23 mouse cellular contexts compared by ENCODE assay signal in the genomic region with DNA sequence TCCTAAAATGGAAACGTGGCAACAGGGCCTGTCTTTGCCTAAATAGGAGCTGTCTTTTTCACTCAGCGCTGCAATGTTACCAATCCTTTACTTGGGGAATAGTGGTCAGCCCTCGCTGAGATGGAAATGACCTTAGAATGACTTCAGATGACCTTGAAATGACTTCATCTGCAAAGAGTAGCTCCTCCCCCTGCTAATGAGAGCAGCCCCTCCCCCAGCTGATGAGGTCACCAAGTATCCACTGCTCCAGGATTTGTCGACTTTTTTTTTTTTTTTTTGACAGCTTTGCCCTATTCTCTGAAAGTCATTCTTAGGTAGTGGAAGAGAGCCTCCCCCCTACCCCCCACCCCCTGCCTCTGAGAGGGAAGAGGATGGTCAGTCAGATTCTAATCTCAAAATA. TPM values are rescaled to one million over a fixed set of nuclear protein-coding genes. Genes with fewer than 3 reads are reported as not detected.
DNase-seq lines count a peak whose midpoint lies in the region; ATAC-seq lines count a peak whose summit lies in the region.
"Had no signal": no experiment of that assay in that cellular context is flagged by ENCODE, and none has a peak within 500 bp of the region (broad histone marks: within the 10 kb centered on the region; RNA-seq: fewer than 3 reads in every experiment).

No protein-coding gene starts in this region.

- H3K9me3 ChIP-seq in forebrain, embryonic 15.5 days: no peaks in the 10 kb centered on the region
- H3K9me3 ChIP-seq in midbrain, embryonic 16.5 days (replicated peaks; ENCODE audit: control insufficient read depth, low read length, poor library complexity, severe bottlenecking): no peaks in the 10 kb centered on the region
- H3K9me3 ChIP-seq in kidney, embryonic 16.5 days (ENCODE audit: low read length): no peaks in the 10 kb centered on the region
- H3K9me3 ChIP-seq: embryonic facial prominence, embryonic 15.5 days; limb, embryonic 10.5 days; liver, embryonic 13.5 days; stomach, embryonic 15.5 days had no signal

- no peak for ATAC-seq in forebrain, embryonic 15.5 days (replicated peaks)
- no peak for ATAC-seq in midbrain, embryonic 16.5 days
- no peak for ATAC-seq in kidney, embryonic 16.5 days (ENCODE audit: low FRiP score, low TSS enrichment)
- ATAC-seq: CD4-positive, CD25-positive, alpha-beta regulatory T cell, adult 4 months; intestine, postnatal 0 days had no signal

- WGBS in forebrain, embryonic 15.5 days: 36% methylated on average over 4 of the region's 4 CpGs
- 34% methylated on average over 4 of the region's 4 CpGs for WGBS in midbrain, embryonic 16.5 days
- WGBS in kidney, embryonic 16.5 days: 22% methylated on average over 4 of the region's 4 CpGs

- DNase-seq in layer of hippocampus, postnatal 10 days (ENCODE audit: low spot score in 2 of 2): peak; percentile 27 to 52
- DNase-seq in layer of hippocampus, postnatal 14 days (ENCODE audit: low spot score in 2 of 2): no peak
- DNase-seq in R1 (ENCODE audit: low read depth, low spot score): peak; percentile 68
- DNase-seq in B cell, adult 2 months: no peak
- no peak for DNase-seq in T-cell, adult 2 months (ENCODE audit: low spot score)
- DNase-seq: cerebellum, adult 11-12 months; gastrocnemius, postnatal 25 days; heart, postnatal 10 days; kidney, postnatal 25 days; layer of hippocampus, postnatal 36 days; liver, embryonic 13.5 days; right cerebral cortex, adult 18-20 months; spleen, adult 18-20 months; thymus, postnatal 36 days had no signal

- H3K36me3 ChIP-seq in forebrain, embryonic 15.5 days: no peaks in the 10 kb centered on the region
- no peaks in the 10 kb centered on the region for H3K36me3 ChIP-seq in midbrain, embryonic 16.5 days (ENCODE audit: control insufficient read depth, insufficient read depth, low read length)
- no peaks in the 10 kb centered on the region for H3K36me3 ChIP-seq in kidney, embryonic 16.5 days (ENCODE audit: insufficient read depth, low read length)
- H3K36me3 ChIP-seq: embryonic facial prominence, embryonic 15.5 days; limb, embryonic 10.5 days; liver, embryonic 13.5 days; stomach, embryonic 15.5 days had no signal

- peak overlapping the region; percentile 38 for H3K27ac ChIP-seq in forebrain, embryonic 15.5 days (replicated peaks)
- peak overlapping the region; percentile 87; the same call in 1 of the 2 replicates for H3K27ac ChIP-seq in midbrain, embryonic 16.5 days (ENCODE audit: low read length)
- H3K27ac ChIP-seq in kidney, embryonic 16.5 days (ENCODE audit: low read length): no peak overlapping the region
- H3K27ac ChIP-seq: embryonic facial prominence, embryonic 15.5 days; limb, embryonic 10.5 days; liver, embryonic 13.5 days; stomach, embryonic 15.5 days had no signal

- H3K27me3 ChIP-seq in forebrain, embryonic 15.5 days: no peaks in the 10 kb centered on the region
- no peaks in the 10 kb centered on the region for H3K27me3 ChIP-seq in midbrain, embryonic 16.5 days (ENCODE audit: control insufficient read depth, insufficient read depth, low read depth, low read length)
- H3K27me3 ChIP-seq in kidney, embryonic 16.5 days (ENCODE audit: insufficient read depth, low read length): peaks cover 74% of the 10 kb centered on the region

- H3K4me1 ChIP-seq in forebrain, embryonic 15.5 days: peaks cover 66% of the 10 kb centered on the region
- peaks cover 65% of the 10 kb centered on the region for H3K4me1 ChIP-seq in midbrain, embryonic 16.5 days (ENCODE audit: control insufficient read depth, insufficient read depth, low read length)
- no peaks in the 10 kb centered on the region for H3K4me1 ChIP-seq in kidney, embryonic 16.5 days (ENCODE audit: insufficient read depth, low read length)
- H3K4me1 ChIP-seq: liver, embryonic 13.5 days had no signal

- H3K9ac ChIP-seq in forebrain, embryonic 15.5 days (replicated peaks): 0 out of 2 replicates have a peak overlapping the region, but pooled peaks have one; percentile 17
- peak overlapping the region; percentile 46; the same call in 1 of the 2 replicates for H3K9ac ChIP-seq in midbrain, embryonic 16.5 days (ENCODE audit: low read depth, low read length)
- H3K9ac ChIP-seq in kidney, embryonic 16.5 days (replicated peaks; ENCODE audit: low read length): no peak overlapping the region
- H3K9ac ChIP-seq: embryonic facial prominence, embryonic 15.5 days; liver, embryonic 13.5 days; stomach, embryonic 15.5 days had no signal

- peak overlapping the region; percentile 53 for H3K4me2 ChIP-seq in forebrain, embryonic 15.5 days (replicated peaks)
- peak overlapping the region; percentile 78 for H3K4me2 ChIP-seq in midbrain, embryonic 16.5 days (ENCODE audit: low read length)
- H3K4me2 ChIP-seq in kidney, embryonic 16.5 days (replicated peaks; ENCODE audit: low read depth, low read length): no peak overlapping the region
- H3K4me2 ChIP-seq: embryonic facial prominence, embryonic 15.5 days; liver, embryonic 13.5 days; stomach, embryonic 15.5 days had no signal

- H3K4me3 ChIP-seq in forebrain, embryonic 15.5 days: peak overlapping the region; percentile 59; the same call in 1 of the 2 replicates
- H3K4me3 ChIP-seq in midbrain, embryonic 16.5 days (ENCODE audit: low read depth, low read length): peak overlapping the region; percentile 85
- H3K4me3 ChIP-seq in kidney, embryonic 16.5 days (ENCODE audit: low read length): no peak overlapping the region
- H3K4me3 ChIP-seq: embryonic facial prominence, embryonic 15.5 days; limb, embryonic 10.5 days; liver, embryonic 13.5 days; stomach, embryonic 15.5 days had no signal

RNA-seq across cellular contexts. Expression of gene Slc6a1, which starts 3.0 kb away (rescaled TPM):
- 100 to 1,000 TPM; 307 to 331 TPM for total RNA-seq in layer of hippocampus, postnatal 10 days (2021)
- 100 to 1,000 TPM; 330 to 335 TPM for total RNA-seq in layer of hippocampus, postnatal 14 days (2021)
- 98.4 and 99.8 TPM in 2 replicates for polyA plus RNA-seq in forebrain, embryonic 15.5 days (2015; fragmentation: Nextera tagmentation; extraction: Ambion mirVana)
- 147 and 182 TPM in 2 replicates for polyA plus RNA-seq in midbrain, embryonic 16.5 days (2015; fragmentation: Nextera tagmentation; extraction: Ambion mirVana)
- polyA plus RNA-seq in kidney, embryonic 16.5 days (2015; fragmentation: Nextera tagmentation; extraction: Ambion mirVana): 0.16 and 0.17 TPM in 2 replicates
- total RNA-seq: megakaryocyte, adult 5-6 weeks had no signal
- polyA plus RNA-seq: intestine, postnatal 0 days; limb, embryonic 10.5 days had no signal

Comparison
In these comparisons a context has a peak if more than half of its experiments do, and no peak if none do; other contexts are left out.
1. DNase-seq: peak in layer of hippocampus, postnatal 10 days (2 of 2) and R1 (single experiment); none in layer of hippocampus, postnatal 14 days (0 of 2), B cell, adult 2 months (0 of 2) and T-cell, adult 2 months (single experiment).
2. RNA of gene Slc6a1, which starts 3.0 kb away (polyA plus RNA-seq): 147 to 182 TPM in midbrain, embryonic 16.5 days and 98.4 to 99.8 TPM in forebrain, embryonic 15.5 days; 0.16 to 0.17 TPM in kidney, embryonic 16.5 days; every median in the first group is over 10 times any median in the second.